Mouse (Mus musculus): ENCODE measurements around the gene Itga11. TPM values are rescaled to one million over a fixed set of nuclear protein-coding genes. Genes with fewer than 3 reads are reported as not detected.
"Not testable (repeated sequence)": the region's sequence is repeated elsewhere in the genome, so short reads cannot be mapped to it uniquely, and the experiment has no call there.

Gene Itga11
- polyA plus RNA-seq, 1 experiment, result 1.1 TPM

DNA sequence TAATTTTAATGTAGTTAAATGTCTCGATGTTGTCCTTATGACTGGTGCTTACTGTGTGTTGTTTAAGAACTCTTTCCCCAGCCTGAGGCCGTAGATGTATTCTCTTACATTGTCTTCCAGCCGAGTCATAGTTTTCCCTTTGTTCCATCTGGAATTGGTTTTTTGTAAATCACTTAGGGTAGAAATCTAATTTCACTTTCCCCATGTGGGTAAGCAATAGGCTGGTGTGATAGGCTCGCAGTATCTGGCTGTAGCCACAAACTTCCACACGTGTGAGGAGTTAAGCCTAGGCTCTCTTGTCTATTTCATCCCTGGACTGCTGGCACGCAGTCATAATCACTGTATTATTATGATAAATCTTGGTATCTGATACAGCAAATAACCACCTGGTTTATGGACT lies 26.9 kb upstream of the Itga11 start:
- Histone ChIP-seq H3K4me1 (ENCODE audit: control insufficient read depth, insufficient read depth, low read length) (no peaks in the 10 kb centered on the region), H3K4me3 (replicated peaks; ENCODE audit: extremely low read depth, low read depth, low read length) (no peak overlapping the region)
- WGBS, result 87% methylated on average over 6 of the region's 6 CpGs
- TF ChIP-seq CTCF (IDR thresholded peaks at IDR 0.05; ENCODE audit: insufficient read depth, low read length), result no peak
- TF ChIP-seq POLR2A (IDR thresholded peaks at IDR 0.05; ENCODE audit: borderline replicate concordance, extremely low read depth, low read depth, low read length), result no peak
- no peak for DNase-seq

DNA sequence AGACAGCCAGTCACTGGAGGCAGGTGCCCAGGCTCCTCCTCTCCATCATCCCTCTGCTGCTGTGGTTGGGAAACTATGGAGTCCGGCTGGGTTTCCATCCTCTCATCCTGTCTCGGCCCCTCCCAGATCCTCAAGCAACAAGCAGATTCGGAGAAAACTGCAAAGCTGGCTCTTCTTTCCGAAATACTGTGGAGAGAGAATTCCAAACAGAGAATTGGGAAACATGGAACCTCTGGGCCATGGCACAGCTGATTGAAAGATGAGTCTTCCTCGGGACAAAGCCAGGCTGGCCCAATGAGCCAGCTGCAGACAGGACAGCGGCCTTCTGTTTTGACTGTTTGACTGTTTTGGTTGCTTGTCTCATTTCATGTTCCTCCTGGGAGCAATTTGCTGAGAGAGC lies 23.3 kb upstream of the Itga11 start:
- WGBS, result 56% methylated on average over 6 of the region's 6 CpGs
- no peak overlapping the region for H3K4me3 ChIP-seq (replicated peaks; ENCODE audit: extremely low read depth, low read depth, low read length)
- no peaks in the 10 kb centered on the region for H3K4me1 ChIP-seq (ENCODE audit: control insufficient read depth, insufficient read depth, low read length)
- TF ChIP-seq CTCF (IDR thresholded peaks at IDR 0.05; ENCODE audit: insufficient read depth, low read length) (no peak), POLR2A (IDR thresholded peaks at IDR 0.05; ENCODE audit: borderline replicate concordance, extremely low read depth, low read depth, low read length) (no peak)
- DNase-seq, result no peak

GRCm38 (mm10) chr9:62658016-62658415 lies 19.6 kb upstream of the Itga11 start:
- Histone ChIP-seq H3K4me3 (replicated peaks; ENCODE audit: extremely low read depth, low read depth, low read length) (no peak overlapping the region), H3K4me1 (ENCODE audit: control insufficient read depth, insufficient read depth, low read length) (no peaks in the 10 kb centered on the region)
- 83% methylated on average over 3 of the region's 3 CpGs for WGBS
- TF ChIP-seq POLR2A (IDR thresholded peaks at IDR 0.05; ENCODE audit: borderline replicate concordance, extremely low read depth, low read depth, low read length) (no peak), CTCF (IDR thresholded peaks at IDR 0.05; ENCODE audit: insufficient read depth, low read length) (no peak)
- no peak for DNase-seq

- Histone ChIP-seq H3K4me1 (ENCODE audit: control insufficient read depth, insufficient read depth, low read length) (no peaks in the 10 kb centered on the region), H3K4me3 (replicated peaks; ENCODE audit: extremely low read depth, low read depth, low read length) (no peak overlapping the region)
- 71% methylated on average over 4 of the region's 4 CpGs for WGBS
- TF ChIP-seq CTCF (IDR thresholded peaks at IDR 0.05; ENCODE audit: insufficient read depth, low read length) (no peak), POLR2A (IDR thresholded peaks at IDR 0.05; ENCODE audit: borderline replicate concordance, extremely low read depth, low read depth, low read length) (no peak)
- no peak for DNase-seq
These were observed 18.6 kb upstream of the Itga11 start for GRCm38 (mm10) chr9:62659026-62659425.

DNA sequence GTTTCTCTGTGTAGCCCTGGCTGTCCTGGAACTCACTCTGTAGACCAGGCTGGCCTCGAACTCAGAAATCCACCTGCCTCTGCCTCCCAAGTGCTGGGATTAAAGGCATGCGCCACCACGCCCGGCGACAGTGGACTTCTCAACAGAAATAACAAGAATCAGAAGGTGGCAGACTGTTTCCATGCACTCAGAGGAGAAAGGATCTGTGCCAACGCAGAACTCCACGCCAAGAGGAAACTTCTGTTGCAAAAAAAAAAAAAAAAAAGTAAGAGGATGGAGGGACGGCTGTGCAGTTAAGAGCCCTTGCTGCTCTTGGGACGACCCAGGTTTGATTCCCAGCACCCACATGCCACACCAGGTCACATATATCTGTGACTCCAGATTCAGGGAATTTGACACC lies 16.7 kb upstream of the Itga11 start:
- 91% methylated on average over 9 of the region's 9 CpGs for WGBS
- not testable (repeated sequence) for H3K4me1 ChIP-seq (ENCODE audit: control insufficient read depth, insufficient read depth, low read length); H3K4me3 ChIP-seq (replicated peaks; ENCODE audit: extremely low read depth, low read depth, low read length); DNase-seq

DNA sequence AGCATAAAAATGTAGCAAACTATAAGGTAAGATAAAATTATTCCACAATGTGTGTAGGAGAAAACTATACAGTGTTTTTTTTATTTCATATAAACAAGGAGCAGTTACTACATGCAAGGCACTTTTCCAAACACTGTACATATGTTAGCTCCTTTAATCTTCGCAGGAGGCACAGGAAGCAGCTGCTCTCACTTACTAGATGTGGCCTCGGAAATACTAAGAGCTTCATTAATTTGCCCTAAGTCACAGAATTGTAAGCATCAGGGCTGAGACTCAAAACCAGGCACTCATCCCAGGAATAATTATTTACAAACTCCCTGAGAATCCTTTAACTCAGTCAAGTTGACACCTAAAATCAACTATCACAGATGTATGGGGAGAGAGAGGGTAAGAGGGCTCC lies 14.2 kb upstream of the Itga11 start:
- WGBS, result 46% methylated on average over 2 of the region's 2 CpGs
- DNase-seq, result no peak
- TF ChIP-seq POLR2A (IDR thresholded peaks at IDR 0.05; ENCODE audit: borderline replicate concordance, extremely low read depth, low read depth, low read length) (no peak), CTCF (IDR thresholded peaks at IDR 0.05; ENCODE audit: insufficient read depth, low read length) (no peak)
- no peak overlapping the region for H3K4me3 ChIP-seq (replicated peaks; ENCODE audit: extremely low read depth, low read depth, low read length)
- no peaks in the 10 kb centered on the region for H3K4me1 ChIP-seq (ENCODE audit: control insufficient read depth, insufficient read depth, low read length)

- no peaks in the 10 kb centered on the region for H3K4me1 ChIP-seq (ENCODE audit: control insufficient read depth, insufficient read depth, low read length)
- H3K4me3 ChIP-seq (replicated peaks; ENCODE audit: extremely low read depth, low read depth, low read length), result no peak overlapping the region
- DNase-seq, result no peak
- TF ChIP-seq CTCF (IDR thresholded peaks at IDR 0.05; ENCODE audit: insufficient read depth, low read length), result no peak
- no peak for TF ChIP-seq POLR2A (IDR thresholded peaks at IDR 0.05; ENCODE audit: borderline replicate concordance, extremely low read depth, low read depth, low read length)
- WGBS, result 36% methylated on average over 10 of the region's 10 CpGs
These were observed 13.4 kb upstream of the Itga11 start for GRCm38 (mm10) chr9:62664115-62664725.

- Histone ChIP-seq H3K4me3 (replicated peaks; ENCODE audit: extremely low read depth, low read depth, low read length) (no peak overlapping the region), H3K4me1 (ENCODE audit: control insufficient read depth, insufficient read depth, low read length) (no peaks in the 10 kb centered on the region)
- DNase-seq, result no peak
- no peak for TF ChIP-seq CTCF (IDR thresholded peaks at IDR 0.05; ENCODE audit: insufficient read depth, low read length)
- no peak for TF ChIP-seq POLR2A (IDR thresholded peaks at IDR 0.05; ENCODE audit: borderline replicate concordance, extremely low read depth, low read depth, low read length)
- 48% methylated on average over 4 of the region's 4 CpGs for WGBS
These were observed 11.7 kb upstream of the Itga11 start for GRCm38 (mm10) chr9:62665892-62666291.

- no peak overlapping the region for H3K4me3 ChIP-seq (replicated peaks; ENCODE audit: extremely low read depth, low read depth, low read length)
- DNase-seq, result no peak
- WGBS, result 81% methylated on average over 4 of the region's 4 CpGs
- no peak for TF ChIP-seq POLR2A (IDR thresholded peaks at IDR 0.05; ENCODE audit: borderline replicate concordance, extremely low read depth, low read depth, low read length)
- TF ChIP-seq CTCF (IDR thresholded peaks at IDR 0.05; ENCODE audit: insufficient read depth, low read length), result no peak
- H3K4me1 ChIP-seq (ENCODE audit: control insufficient read depth, insufficient read depth, low read length), result no peaks in the 10 kb centered on the region
These were observed 9.1 kb upstream of the Itga11 start for GRCm38 (mm10) chr9:62668503-62668902.

- DNase-seq, result no peak
- Histone ChIP-seq H3K4me1 (ENCODE audit: control insufficient read depth, insufficient read depth, low read length) (no peaks in the 10 kb centered on the region), H3K4me3 (replicated peaks; ENCODE audit: extremely low read depth, low read depth, low read length) (no peak overlapping the region)
- WGBS, result 67% methylated on average over 7 of the region's 7 CpGs
- no peak for TF ChIP-seq CTCF (IDR thresholded peaks at IDR 0.05; ENCODE audit: insufficient read depth, low read length)
- no peak for TF ChIP-seq POLR2A (IDR thresholded peaks at IDR 0.05; ENCODE audit: borderline replicate concordance, extremely low read depth, low read depth, low read length)
These were observed 4.4 kb upstream of the Itga11 start for GRCm38 (mm10) chr9:62673241-62673640.
